8 mouse cellular contexts compared by ENCODE assay signal in genomic region chr11:74925577-74926387, GRCm38 (mm10). TPM values are rescaled to one million over a fixed set of nuclear protein-coding genes. Genes with fewer than 3 reads are reported as not detected.
DNase-seq lines count a peak whose midpoint lies in the region; ATAC-seq lines count a peak whose summit lies in the region.

Gene Smg6 (plus strand): TSS chr11:74925823.
Gene Srr (minus strand): TSS chr11:74925948.

- no peaks in the 10 kb centered on the region for H3K9me3 ChIP-seq in hindbrain, embryonic 11.5 days (ENCODE audit: control insufficient read depth, low read length)

- H3K4me2 ChIP-seq in hindbrain, embryonic 11.5 days (replicated peaks; ENCODE audit: low read depth, low read length): peak within 1 kb of the TSS; percentile 68

- no peaks in the 10 kb centered on the region for H3K27me3 ChIP-seq in hindbrain, embryonic 11.5 days (ENCODE audit: control insufficient read depth, insufficient read depth, low read length)

- no peaks in the 10 kb centered on the region for H3K4me1 ChIP-seq in hindbrain, embryonic 11.5 days (replicated peaks; ENCODE audit: control insufficient read depth, insufficient read depth, low read length)

- ATAC-seq in hindbrain, embryonic 11.5 days (ENCODE audit: low FRiP score): peak; percentile 95

- H3K4me3 ChIP-seq in hindbrain, embryonic 11.5 days (ENCODE audit: low read depth, low read length): peak within 1 kb of the TSS; percentile 74

- H3K27ac ChIP-seq in hindbrain, embryonic 11.5 days (ENCODE audit: low read depth, low read length): peak within 1 kb of the TSS; percentile 97

- H3K9ac ChIP-seq in hindbrain, embryonic 11.5 days (ENCODE audit: low read depth, low read length): peak within 1 kb of the TSS; percentile 91

- DNase-seq in Muller cell, postnatal 12 days (ENCODE audit: inconsistent ontology term): peak; percentile 99
- DNase-seq in cerebellum, adult 9-11 months: peak; percentile 95
- DNase-seq in frontal cortex, adult 2 months (ENCODE audit: extremely low spot score in 1 of 2, low spot score in 1 of 2): peak; percentile 80 to 91
- peak; percentile 98 for DNase-seq in hindbrain, embryonic 11.5 days (ENCODE audit: low spot score)
- DNase-seq in layer of hippocampus, postnatal 10 days (ENCODE audit: low spot score in 2 of 2): peak; percentile 90 to 93
- DNase-seq in lung, postnatal 10 days: peak; percentile 96
- peak; percentile 92 for DNase-seq in ovary, postnatal 36 days (ENCODE audit: low spot score)
- peak; percentile 92 for DNase-seq in thymus, postnatal 25 days

- H3K36me3 ChIP-seq in hindbrain, embryonic 11.5 days (ENCODE audit: control insufficient read depth, insufficient read depth, low read length): no peaks in the 10 kb centered on the region

- WGBS in hindbrain, embryonic 11.5 days: under 1% methylated on average over 67 of the region's 88 CpGs

RNA-seq across cellular contexts. Expression of gene Smg6, which starts in this region (rescaled TPM):
- 27.9 and 35.9 TPM in 2 replicates for polyA plus RNA-seq in frontal cortex, adult 2 months (2012; rRNA removed)
- polyA plus RNA-seq in hindbrain, embryonic 11.5 days (2014; fragmentation: Nextera tagmentation; extraction: Ambion mirVana): 16.7 and 20.7 TPM in 2 replicates
- total RNA-seq in layer of hippocampus, postnatal 10 days (2021): 10 to 100 TPM; 24.0 to 27.0 TPM

RNA-seq across cellular contexts. Expression of gene Srr, which starts in this region (rescaled TPM):
- polyA plus RNA-seq in frontal cortex, adult 2 months (2012; rRNA removed): 61.0 and 62.9 TPM in 2 replicates
- polyA plus RNA-seq in hindbrain, embryonic 11.5 days (2014; fragmentation: Nextera tagmentation; extraction: Ambion mirVana): 27.8 and 29.5 TPM in 2 replicates
- 100 to 1,000 TPM in 1 of 2 experiments, 10 to 100 TPM in 1; 87.4 to 104 TPM for total RNA-seq in layer of hippocampus, postnatal 10 days (2021)

Comparison
In these comparisons a context has a peak if more than half of its experiments do, and no peak if none do; other contexts are left out.
1. Peak in every context shown above with its lines: DNase-seq, ATAC-seq, H3K4me3 ChIP-seq and H3K27ac ChIP-seq.